Mouse (Mus musculus) hindbrain, embryonic 12.5 days (tissue): ENCODE results near the gene Slc10a7. TPM values are rescaled to one million over a fixed set of nuclear protein-coding genes. Genes with fewer than 3 reads are reported as not detected.

Experiments
- ATAC-seq: fragments of 200-750 bp; cut with Nextera tagmentation; 2 replicates; pipeline ENCODE4 v1.8.0; 2017; ENCODE audit warnings: moderate TSS enrichment; ENCODE audit not compliant: low FRiP score
- H3K27ac ChIP-seq: fragments of 300-500 bp; sonication (generic); 2 replicates; pipeline ENCODE4 v1.5.1; 2016; ENCODE audit warnings: mild to moderate bottlenecking
- H3K27me3 ChIP-seq: fragments of 300-500 bp; sonication (generic); 2 replicates; pipeline ENCODE4 v1.6.1; 2016; ENCODE audit warnings: mild to moderate bottlenecking
- H3K36me3 ChIP-seq: fragments of 300-500 bp; sonication (generic); 2 replicates; pipeline ENCODE4 v1.6.1; 2016; ENCODE audit warnings: mild to moderate bottlenecking
- H3K4me1 ChIP-seq: fragments of 300-500 bp; sonication (generic); 2 replicates; pipeline ENCODE4 v1.6.1; 2016
- H3K4me2 ChIP-seq: fragments of 300-500 bp; sonication (generic); replicated peaks from 2 replicates; pipeline ENCODE4 v1.6.1; 2016; ENCODE audit warnings: mild to moderate bottlenecking
- H3K4me3 ChIP-seq: fragments of 300-500 bp; sonication (generic); 2 replicates; pipeline ENCODE4 v1.5.1; 2016; ENCODE audit warnings: mild to moderate bottlenecking
- H3K9ac ChIP-seq: fragments of 300-500 bp; sonication (generic); 2 replicates; pipeline ENCODE4 v1.6.1; 2016; ENCODE audit warnings: mild to moderate bottlenecking, moderate library complexity
- H3K9me3 ChIP-seq: fragments of 300-500 bp; sonication (generic); replicated peaks from 2 replicates; pipeline ENCODE4 v1.6.1; 2016; ENCODE audit warnings: mild to moderate bottlenecking
- WGBS: fragments of 180-500 bp; shearing (Covaris S2); methylation state at CpG from one replicate; pipeline ENCODE4 v1.1.7; 2016; 5-methylcytosine and 5-hydroxymethylcytosine counted together
- polyA plus RNA-seq: library from polyadenylated mRNA; unstranded; fragments of >200 nt; fragmentation: Nextera tagmentation; extraction: Ambion mirVana; gene quantifications from 2 replicates; pipeline ENCODE4 v1.2.1, GENCODE M21; 2016

The Slc10a7 gene
- polyA plus RNA-seq, 1 experiment from 2014 or later = 14.3 TPM

- H3K27me3 ChIP-seq = no peaks in the 10 kb centered on the region
- no peaks in the 10 kb centered on the region; the same call in 1 of the 2 replicates for H3K4me1 ChIP-seq
- H3K9me3 ChIP-seq = no peaks in the 10 kb centered on the region
- no peak overlapping the region for H3K9ac ChIP-seq
- H3K4me3 ChIP-seq = no peak overlapping the region
- H3K36me3 ChIP-seq = peaks cover 20% of the 10 kb centered on the region
- no peak for ATAC-seq
- H3K4me2 ChIP-seq = no peak overlapping the region
- 80% methylated on average over 7 of the region's 7 CpGs for WGBS
- H3K27ac ChIP-seq = no peak overlapping the region
Measured at GRCm38 (mm10) chr8:78732410-78732809, 223.3 kb downstream of the Slc10a7 start.

- ATAC-seq = no peak
- no peaks in the 10 kb centered on the region for H3K9me3 ChIP-seq
- 88% methylated on average over 12 of the region's 12 CpGs for WGBS
Measured at GRCm38 (mm10) chr8:78732995-78733512, 223.9 kb downstream of the Slc10a7 start.

DNA sequence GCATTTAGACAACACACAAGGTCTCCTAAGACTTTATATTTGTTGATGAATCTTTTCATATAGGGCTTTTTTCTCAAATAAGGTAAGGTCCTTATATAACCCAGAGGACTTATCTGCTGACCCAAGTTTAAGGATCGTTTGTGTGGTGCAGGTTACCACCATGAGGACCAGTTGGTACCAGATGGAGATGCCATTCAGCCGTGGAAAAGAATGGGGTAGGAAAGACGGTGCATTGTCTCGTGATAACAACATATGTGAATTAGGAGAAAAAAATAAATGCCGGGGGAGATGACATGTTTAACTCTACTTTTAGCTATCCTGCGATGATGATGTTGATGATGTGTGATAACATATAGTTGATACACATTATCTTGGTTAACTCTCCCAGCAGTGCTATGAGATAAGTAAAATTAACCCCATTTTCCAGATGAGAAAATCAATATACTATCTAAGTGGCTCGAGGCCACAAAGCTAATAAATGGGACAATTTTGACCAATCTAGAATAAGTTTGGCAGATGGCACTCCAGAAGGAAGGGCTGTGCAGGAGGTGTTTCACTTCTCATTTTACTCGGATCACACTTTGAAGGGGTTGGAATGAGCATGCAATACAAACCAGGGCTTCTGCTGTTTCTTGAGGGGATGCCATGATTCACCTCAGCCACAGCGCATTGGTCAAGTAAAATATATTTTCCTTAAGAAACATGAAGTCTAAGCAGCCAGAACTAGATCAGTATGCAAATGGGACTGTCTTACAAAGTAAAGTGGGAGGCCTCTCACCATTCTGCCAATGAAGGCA lies 225.8 kb downstream of the Slc10a7 start:
- Histone ChIP-seq H3K4me3 (no peak overlapping the region), H3K9ac (no peak overlapping the region), H3K4me2 (no peak overlapping the region), H3K9me3 (no peaks in the 10 kb centered on the region), H3K27me3 (no peaks in the 10 kb centered on the region; the same call in 1 of the 2 replicates), H3K27ac (no peak overlapping the region), H3K4me1 (no peaks in the 10 kb centered on the region; the same call in 1 of the 2 replicates), H3K36me3 (peaks cover 15% of the 10 kb centered on the region)
- ATAC-seq = no peak
- WGBS = 91% methylated on average over 9 of the region's 9 CpGs

More at GRCm38 (mm10) chr8:78732995-78733512, 223.9 kb downstream of the Slc10a7 start:
- Histone ChIP-seq H3K27me3 (no peaks in the 10 kb centered on the region), H3K4me3 (no peak overlapping the region), H3K4me2 (no peak overlapping the region), H3K36me3 (peaks cover 20% of the 10 kb centered on the region), H3K4me1 (no peaks in the 10 kb centered on the region; the same call in 1 of the 2 replicates), H3K27ac (no peak overlapping the region), H3K9ac (no peak overlapping the region)

GRCm38 (mm10) chr8:78738304-78738703 lies 229.2 kb downstream of the Slc10a7 start:
- 68% methylated on average over 4 of the region's 4 CpGs for WGBS
- Histone ChIP-seq H3K27ac (no peak overlapping the region), H3K4me2 (no peak overlapping the region), H3K4me3 (no peak overlapping the region), H3K4me1 (peaks cover 19% of the 10 kb centered on the region), H3K36me3 (no peaks in the 10 kb centered on the region), H3K27me3 (no peaks in the 10 kb centered on the region; the same call in 1 of the 2 replicates), H3K9me3 (no peaks in the 10 kb centered on the region), H3K9ac (no peak overlapping the region)
- ATAC-seq = no peak

- no peak overlapping the region for H3K4me3 ChIP-seq
- H3K4me2 ChIP-seq = no peak overlapping the region
- H3K27me3 ChIP-seq = no peaks in the 10 kb centered on the region; the same call in 1 of the 2 replicates
- WGBS = 59% methylated on average over 6 of the region's 6 CpGs
- no peaks in the 10 kb centered on the region for H3K9me3 ChIP-seq
- H3K27ac ChIP-seq = peak overlapping the region; percentile 77; the same call in 1 of the 2 replicates
- no peak overlapping the region for H3K9ac ChIP-seq
- ATAC-seq = no peak
- no peaks in the 10 kb centered on the region for H3K36me3 ChIP-seq
- H3K4me1 ChIP-seq = peaks cover 19% of the 10 kb centered on the region
Measured at GRCm38 (mm10) chr8:78740936-78741335, 231.8 kb downstream of the Slc10a7 start.

DNA sequence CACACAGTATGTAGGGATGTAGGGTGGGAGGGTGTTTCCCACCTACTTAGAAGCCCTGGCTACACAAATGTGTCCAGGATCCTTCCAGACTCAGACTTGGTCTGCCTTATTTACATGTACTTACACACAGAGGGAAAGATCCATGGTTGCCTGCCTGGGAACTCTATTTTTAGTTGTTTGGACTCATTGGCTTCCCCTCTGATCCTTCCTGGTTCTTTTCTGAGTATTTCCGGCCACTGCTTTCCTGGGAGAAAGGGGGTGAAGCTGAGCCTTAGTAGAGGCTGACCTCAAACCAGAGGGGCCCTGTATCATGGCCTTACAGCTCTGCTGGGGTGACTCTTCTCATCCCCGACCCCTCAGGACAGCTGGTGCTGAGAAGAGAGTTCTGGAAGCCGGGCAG lies 232.3 kb downstream of the Slc10a7 start:
- Histone ChIP-seq H3K4me2 (no peak overlapping the region), H3K36me3 (no peaks in the 10 kb centered on the region), H3K4me1 (peaks cover 19% of the 10 kb centered on the region), H3K27ac (peak overlapping the region; percentile 77), H3K9me3 (no peaks in the 10 kb centered on the region), H3K9ac (no peak overlapping the region), H3K27me3 (no peaks in the 10 kb centered on the region; the same call in 1 of the 2 replicates), H3K4me3 (no peak overlapping the region)
- WGBS = 74% methylated on average over 3 of the region's 3 CpGs
- ATAC-seq = no peak

GRCm38 (mm10) chr8:78741965-78742364 lies 232.8 kb downstream of the Slc10a7 start:
- Histone ChIP-seq H3K9me3 (no peaks in the 10 kb centered on the region), H3K27ac (peak overlapping the region; percentile 77), H3K4me3 (no peak overlapping the region), H3K36me3 (no peaks in the 10 kb centered on the region), H3K27me3 (no peaks in the 10 kb centered on the region; the same call in 1 of the 2 replicates), H3K9ac (no peak overlapping the region), H3K4me1 (peaks cover 19% of the 10 kb centered on the region), H3K4me2 (no peak overlapping the region)
- 31% methylated on average over 3 of the region's 3 CpGs for WGBS
- ATAC-seq = peak; percentile 59

- H3K4me1 ChIP-seq = peaks cover 19% of the 10 kb centered on the region
- no peak overlapping the region for H3K4me2 ChIP-seq
- WGBS = 48% methylated on average over 2 of the region's 2 CpGs
- H3K27ac ChIP-seq = peak overlapping the region; percentile 73
- no peak overlapping the region for H3K4me3 ChIP-seq
- H3K9ac ChIP-seq = no peak overlapping the region
- H3K36me3 ChIP-seq = no peaks in the 10 kb centered on the region
- no peaks in the 10 kb centered on the region; the same call in 1 of the 2 replicates for H3K27me3 ChIP-seq
- no peaks in the 10 kb centered on the region for H3K9me3 ChIP-seq
- ATAC-seq = peak; percentile 84
Measured at GRCm38 (mm10) chr8:78742453-78742852, 233.3 kb downstream of the Slc10a7 start.

- no peak for ATAC-seq
- Histone ChIP-seq H3K9me3 (no peaks in the 10 kb centered on the region), H3K27me3 (no peaks in the 10 kb centered on the region), H3K4me2 (no peak overlapping the region), H3K4me1 (peaks cover 5% of the 10 kb centered on the region; the same call in 1 of the 2 replicates), H3K4me3 (no peak overlapping the region), H3K36me3 (no peaks in the 10 kb centered on the region), H3K9ac (no peak overlapping the region), H3K27ac (no peak overlapping the region)
Measured at GRCm38 (mm10) chr8:78747052-78747451, 237.9 kb downstream of the Slc10a7 start.

- ATAC-seq = no peak
- H3K4me3 ChIP-seq = no peak overlapping the region
- H3K4me1 ChIP-seq = no peaks in the 10 kb centered on the region
- WGBS = 72% methylated on average over 4 of the region's 4 CpGs
- no peaks in the 10 kb centered on the region for H3K27me3 ChIP-seq
- no peak overlapping the region for H3K9ac ChIP-seq
- no peak overlapping the region for H3K27ac ChIP-seq
- H3K36me3 ChIP-seq = no peaks in the 10 kb centered on the region
- H3K4me2 ChIP-seq = no peak overlapping the region
- no peaks in the 10 kb centered on the region for H3K9me3 ChIP-seq
Measured at GRCm38 (mm10) chr8:78748701-78749100, 239.6 kb downstream of the Slc10a7 start.

DNA sequence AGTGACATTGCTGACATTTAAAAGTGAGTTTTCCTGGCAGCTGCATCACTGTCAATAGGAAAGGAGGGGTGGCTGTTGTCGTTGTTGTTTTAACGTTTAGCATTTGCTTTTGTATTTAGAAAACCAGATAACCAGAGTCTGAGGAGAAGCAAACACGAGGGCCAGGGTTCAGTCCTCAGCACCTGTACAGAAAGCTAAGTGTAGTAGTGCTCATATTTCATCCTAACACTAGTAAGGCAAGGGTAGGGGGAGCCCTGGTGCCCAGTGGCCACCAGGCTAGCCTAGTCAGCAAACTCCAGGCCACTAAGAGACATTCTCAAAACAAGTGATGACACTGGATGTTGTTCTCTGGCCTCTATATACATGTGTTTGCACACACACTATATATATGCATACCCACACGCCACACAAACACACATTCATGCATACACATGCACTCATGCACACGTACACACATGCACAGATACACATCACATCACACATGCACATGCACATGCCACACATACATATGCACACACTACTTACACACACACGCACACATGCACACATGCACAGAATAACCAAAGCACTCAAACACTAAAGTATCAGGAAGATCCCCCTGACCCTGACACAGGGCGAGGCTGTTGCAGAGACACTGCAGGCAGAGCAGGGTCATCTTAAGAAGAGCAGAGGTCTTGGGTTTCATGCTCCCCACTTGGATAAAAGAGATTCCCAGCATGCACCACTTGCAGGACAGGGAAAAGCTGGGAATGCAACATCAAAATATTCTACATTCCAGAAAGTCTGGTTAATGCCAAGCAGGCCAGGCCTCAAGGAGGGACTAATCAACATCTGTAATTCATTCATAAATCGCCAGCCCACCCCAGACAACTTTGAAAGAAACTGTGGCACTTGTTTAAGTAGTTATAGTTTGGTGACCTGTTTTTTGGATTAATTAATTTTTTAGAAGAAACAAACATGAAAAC lies 241.0 kb downstream of the Slc10a7 start:
- no peak overlapping the region for H3K4me3 ChIP-seq
- ATAC-seq = no peak
- H3K4me2 ChIP-seq = no peak overlapping the region
- H3K27me3 ChIP-seq = no peaks in the 10 kb centered on the region
- H3K36me3 ChIP-seq = no peaks in the 10 kb centered on the region
- 77% methylated on average over 8 of the region's 8 CpGs for WGBS
- no peaks in the 10 kb centered on the region for H3K9me3 ChIP-seq
- no peak overlapping the region for H3K27ac ChIP-seq
- H3K4me1 ChIP-seq = no peaks in the 10 kb centered on the region
- H3K9ac ChIP-seq = no peak overlapping the region

DNA sequence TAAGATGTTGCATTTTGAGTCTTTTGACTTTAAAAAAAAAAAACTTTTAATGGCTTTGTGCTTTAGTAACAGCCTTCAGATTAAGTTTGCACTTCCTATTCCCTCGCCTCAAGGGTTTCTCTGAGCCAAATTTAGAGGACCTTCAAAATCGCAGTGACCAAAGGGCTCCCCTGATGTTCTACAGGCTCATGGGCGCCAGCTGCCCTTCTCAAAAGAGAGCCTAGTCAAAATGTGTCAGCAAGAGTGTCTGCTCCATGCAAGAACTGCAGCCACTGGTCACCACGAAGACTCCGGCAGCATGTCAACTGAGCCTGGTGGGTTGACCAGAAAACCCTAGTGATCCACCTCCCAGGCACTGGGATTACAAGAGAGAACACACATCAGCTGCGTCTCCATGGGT lies 242.0 kb downstream of the Slc10a7 start:
- no peak overlapping the region for H3K9ac ChIP-seq
- H3K4me2 ChIP-seq = no peak overlapping the region
- no peaks in the 10 kb centered on the region for H3K27me3 ChIP-seq
- WGBS = 89% methylated on average over 6 of the region's 6 CpGs
- H3K4me1 ChIP-seq = no peaks in the 10 kb centered on the region
- no peak overlapping the region for H3K4me3 ChIP-seq
- H3K36me3 ChIP-seq = no peaks in the 10 kb centered on the region
- no peaks in the 10 kb centered on the region for H3K9me3 ChIP-seq
- no peak overlapping the region for H3K27ac ChIP-seq
- no peak for ATAC-seq
